Mouse (Mus musculus) right cerebral cortex, postnatal 10 days (tissue): ENCODE results near the gene Gm17334.

Experiments
- DNase-seq, 2 experiments: peaks; one replicate each; pipeline ENCODE4 v3.0.0; 2021; ENCODE audit warnings: low spot score in 2 of 2

Gene Gm17334

DNA sequence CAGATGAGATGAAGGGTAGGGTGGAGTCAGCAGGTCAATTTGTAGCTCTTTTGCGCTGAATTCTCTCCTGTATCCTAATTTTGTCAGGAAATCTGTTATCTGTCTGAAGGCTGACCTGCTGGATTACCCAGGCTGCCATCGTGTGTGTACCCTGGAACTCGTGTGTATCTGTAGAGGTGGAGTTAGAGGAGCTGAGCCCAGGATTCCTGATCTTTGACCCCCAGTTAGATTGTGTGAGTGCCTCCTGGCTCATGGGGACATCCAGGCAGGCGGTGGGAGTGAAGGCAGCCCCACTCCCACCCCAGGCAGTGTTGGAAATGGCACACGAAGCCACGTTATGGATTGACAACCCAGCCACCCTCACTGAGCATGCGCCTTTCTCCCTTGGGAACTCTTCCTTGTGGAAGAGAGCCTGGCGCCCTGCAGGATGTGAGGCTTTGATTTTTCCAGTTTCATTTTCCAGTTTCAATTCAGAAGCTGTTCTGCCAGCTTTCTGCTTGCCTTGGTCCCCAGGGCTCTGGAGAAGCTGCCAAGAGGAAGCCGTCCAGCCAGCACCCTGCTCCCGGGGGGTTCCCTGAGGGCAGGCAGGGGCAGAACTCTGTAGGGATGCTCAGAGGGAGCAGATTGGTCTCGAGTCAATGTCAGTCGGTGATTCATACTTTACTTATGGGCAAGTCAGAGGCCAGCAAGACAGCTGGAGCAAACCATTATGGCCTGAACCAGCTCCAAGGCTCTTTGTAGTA, 23.6 kb upstream of the Gm17334 start:
- DNase-seq = peak; percentile 35 to 46

GRCm38 (mm10) chr11:53795813-53796212, 22.8 kb upstream of the Gm17334 start:
- DNase-seq = no peak

GRCm38 (mm10) chr11:53794671-53795557, 21.9 kb upstream of the Gm17334 start:
- peak in 1 of 2 experiments; percentile 41 for DNase-seq

GRCm38 (mm10) chr11:53794015-53794414, 21.0 kb upstream of the Gm17334 start:
- DNase-seq = peak; percentile 52 to 55

GRCm38 (mm10) chr11:53792986-53793385, 20.0 kb upstream of the Gm17334 start:
- peak; percentile 72 to 81 for DNase-seq

DNA sequence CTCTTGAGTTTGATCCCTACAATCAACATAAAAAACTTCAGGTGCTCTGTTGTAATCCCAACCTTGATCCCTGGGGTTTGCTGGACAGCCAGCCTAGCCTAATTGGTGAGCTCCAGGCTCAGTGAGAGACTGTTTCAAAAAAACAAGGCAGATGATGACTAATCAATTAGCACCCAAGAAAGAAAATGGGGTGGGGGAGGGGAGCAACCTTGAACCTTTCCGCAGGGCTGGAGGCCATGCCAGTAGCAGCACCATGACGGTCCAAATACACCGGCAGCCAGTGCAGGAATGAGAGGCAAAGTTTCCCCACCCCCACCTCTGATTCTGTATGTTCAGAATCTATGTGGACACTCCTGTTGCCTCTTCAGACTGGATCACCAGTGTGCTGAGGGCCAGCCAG, 16.3 kb upstream of the Gm17334 start:
- no peak for DNase-seq

DNA sequence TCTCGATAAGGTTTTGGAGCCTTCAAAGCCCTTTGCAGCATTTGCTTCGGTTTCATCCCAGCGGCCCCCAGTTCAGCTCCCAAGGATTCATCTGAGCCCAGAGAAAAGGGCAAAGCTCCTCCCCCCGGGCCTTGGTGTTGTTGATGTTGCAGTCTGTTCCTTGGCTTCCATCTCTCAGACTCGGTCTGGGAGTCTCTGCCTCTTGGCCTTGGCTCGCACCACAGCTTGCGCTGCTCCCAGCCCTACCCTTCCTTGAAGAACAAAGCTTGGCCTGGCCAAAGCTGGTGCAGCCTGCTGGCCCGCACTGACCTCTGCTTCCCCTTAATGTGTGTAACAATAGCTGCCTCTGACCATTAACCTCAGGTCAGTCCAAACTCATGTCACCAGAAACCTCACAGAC, 15.2 kb upstream of the Gm17334 start:
- DNase-seq = no peak

GRCm38 (mm10) chr11:53786058-53787031, 13.4 kb upstream of the Gm17334 start:
- no peak for DNase-seq

- no peak for DNase-seq
These were observed 12.4 kb upstream of the Gm17334 start for GRCm38 (mm10) chr11:53785311-53785936.

DNA sequence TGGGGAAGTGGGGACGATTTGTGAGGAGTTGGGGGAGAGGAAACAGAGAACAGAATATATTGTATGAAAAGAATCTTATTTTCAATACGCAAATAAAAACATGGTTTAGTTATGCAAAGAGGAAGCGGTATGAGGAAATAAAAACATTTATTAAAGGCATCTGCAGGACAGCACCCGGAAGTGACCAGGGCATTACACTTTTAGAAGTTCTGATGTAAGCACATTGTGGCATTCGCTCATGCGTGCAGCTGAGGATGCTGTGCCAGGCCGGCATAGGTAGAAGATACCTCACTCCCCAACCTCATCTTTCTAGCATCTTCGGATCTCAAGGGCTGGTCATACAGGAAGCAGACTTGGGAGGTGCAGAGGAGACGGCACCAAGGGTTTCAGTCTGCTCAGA, 10.3 kb upstream of the Gm17334 start:
- no peak for DNase-seq

DNA sequence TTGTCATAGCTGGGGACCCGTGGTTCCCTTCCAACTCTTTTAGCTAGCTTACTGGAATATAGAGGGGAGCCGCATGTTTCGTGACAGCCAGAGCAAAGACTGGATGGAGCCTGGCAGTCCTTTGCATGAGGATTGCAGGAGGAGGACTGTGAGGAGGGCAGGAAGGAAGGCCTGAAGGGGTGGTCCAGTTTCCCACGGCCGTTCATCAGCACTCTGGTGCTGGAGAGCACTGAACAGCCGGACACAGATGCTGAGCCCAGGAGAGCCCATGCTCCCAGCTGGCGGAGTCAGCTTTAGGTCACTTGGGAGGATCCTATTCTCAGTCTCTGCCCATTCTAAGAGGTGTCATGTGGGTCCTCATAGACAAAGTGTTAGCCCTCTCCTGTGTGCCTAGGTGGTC, 9.0 kb upstream of the Gm17334 start:
- no peak for DNase-seq

GRCm38 (mm10) chr11:53781201-53781775, 8.3 kb upstream of the Gm17334 start:
- no peak for DNase-seq

DNA sequence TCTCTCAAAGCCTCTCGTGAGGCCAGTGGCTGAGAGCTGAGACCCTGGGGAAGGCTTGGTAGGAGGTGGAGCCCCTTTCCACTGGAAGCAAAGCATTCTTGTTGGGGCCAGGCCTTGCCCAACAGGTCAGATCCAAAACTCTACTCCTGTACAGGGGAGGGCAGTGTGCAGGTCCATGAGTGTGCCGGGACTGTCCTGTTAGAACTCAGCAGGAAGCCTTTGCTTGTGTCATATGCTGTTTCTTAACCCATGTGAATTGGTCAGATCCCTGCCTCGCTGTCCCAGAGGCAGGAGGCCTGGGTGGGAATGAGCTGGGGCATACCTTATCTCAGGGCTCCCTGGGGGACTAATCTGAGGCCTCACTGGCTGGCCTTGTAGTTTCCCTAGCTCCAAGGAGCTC, 7.3 kb upstream of the Gm17334 start:
- no peak for DNase-seq

DNA sequence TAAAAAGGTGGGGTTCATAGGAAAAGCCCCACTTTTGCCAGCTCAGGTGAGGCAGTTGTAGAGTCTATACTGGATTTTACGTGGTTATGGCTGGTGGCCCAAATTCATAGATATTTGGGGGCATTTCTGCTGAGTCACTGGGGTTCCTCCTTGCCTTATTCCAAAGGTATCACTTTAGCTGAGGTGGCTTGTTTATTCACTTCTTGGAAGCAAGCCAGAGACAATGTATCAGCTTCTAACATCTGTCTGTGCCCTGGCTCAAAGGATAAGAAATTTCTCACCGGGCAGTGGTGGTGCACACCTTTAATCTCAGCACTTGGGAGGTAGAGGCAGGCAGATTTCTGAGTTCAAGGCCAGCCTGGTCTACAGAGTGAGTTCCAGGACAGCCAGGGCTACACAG, 6.8 kb upstream of the Gm17334 start:
- no peak for DNase-seq

DNA sequence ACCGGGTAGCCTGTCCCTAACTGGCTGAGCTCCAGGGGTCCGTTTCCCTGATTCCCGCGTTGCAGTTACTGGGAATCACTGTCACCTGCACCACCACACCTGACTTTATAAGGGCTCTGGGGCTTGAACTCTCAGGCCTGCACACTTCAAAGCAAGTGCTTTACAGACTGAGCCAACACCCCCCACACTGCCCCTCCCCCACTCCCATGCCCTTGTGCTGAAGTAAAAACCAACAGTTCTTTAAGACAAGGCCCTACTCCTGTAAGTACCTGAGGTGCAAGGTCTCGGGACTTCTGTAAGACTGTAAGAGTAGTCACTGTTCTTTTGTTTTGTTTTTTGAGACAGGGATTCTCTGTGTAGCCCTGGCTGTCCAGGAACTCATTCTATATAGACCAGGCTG, 5.5 kb upstream of the Gm17334 start:
- DNase-seq = no peak

- no peak for DNase-seq
These were observed 4.7 kb upstream of the Gm17334 start for GRCm38 (mm10) chr11:53777736-53778135.

DNA sequence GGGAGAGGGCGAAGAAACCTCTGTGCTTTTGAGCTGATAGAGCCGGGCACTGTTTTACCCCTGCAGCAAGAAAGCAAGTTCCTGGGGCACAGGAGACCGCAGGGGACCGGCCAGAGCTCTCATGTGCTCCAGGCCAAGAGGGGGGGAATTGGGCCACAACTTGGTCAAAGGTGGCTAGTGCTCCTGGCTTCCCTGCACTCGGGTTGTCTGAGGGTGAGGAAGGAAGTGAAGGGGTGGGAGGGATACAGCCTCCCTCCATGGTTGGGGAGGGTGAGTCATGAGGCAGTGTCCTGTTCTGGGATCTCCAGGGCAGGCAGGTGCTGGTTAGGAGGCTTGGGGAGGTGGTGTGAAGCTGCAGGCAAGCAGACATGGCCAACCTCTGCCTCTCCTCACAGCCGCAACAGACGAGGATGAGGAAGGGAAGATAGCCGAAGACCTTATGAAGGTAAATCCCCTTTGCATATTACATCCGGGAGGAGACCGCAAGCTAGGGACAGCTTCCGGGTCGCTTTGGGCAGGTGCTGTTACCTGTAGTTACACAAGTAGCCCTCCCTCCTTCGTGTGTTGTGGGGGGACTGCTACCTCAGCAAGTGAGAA, 1.8 kb upstream of the Gm17334 start:
- DNase-seq = no peak

DNA sequence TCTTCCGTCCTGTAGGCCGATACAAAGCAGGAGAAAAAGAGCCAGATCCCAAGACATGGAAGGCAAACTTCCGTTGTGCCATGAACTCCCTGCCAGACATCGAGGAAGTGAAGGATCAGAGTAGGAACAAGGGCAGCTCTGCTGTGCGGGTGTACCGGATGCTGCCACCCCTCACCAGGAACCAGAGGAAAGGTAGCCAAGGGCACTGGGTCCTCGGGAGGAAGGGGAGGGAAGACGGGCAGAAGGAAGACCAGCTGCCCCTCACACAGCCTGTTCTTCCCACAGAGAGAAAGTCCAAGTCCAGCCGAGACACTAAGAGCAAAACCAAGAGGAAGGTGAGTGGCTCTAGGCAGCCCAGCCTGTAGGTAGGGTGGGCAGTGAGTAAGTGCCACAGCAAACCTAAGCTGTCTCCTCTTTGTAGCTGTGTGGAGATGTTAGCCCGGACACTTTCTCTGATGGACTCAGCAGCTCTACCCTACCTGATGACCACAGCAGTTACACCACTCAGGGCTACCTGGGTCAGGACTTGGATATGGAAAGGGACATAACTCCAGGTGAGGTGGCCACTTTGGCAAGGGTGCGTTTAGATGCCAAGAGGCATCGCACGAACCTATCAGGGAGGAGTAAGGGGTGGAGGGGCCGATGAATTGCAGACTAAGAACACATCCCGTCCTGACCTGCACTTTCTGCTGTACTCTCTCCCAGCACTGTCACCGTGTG, 814 bp upstream of the Gm17334 start:
- DNase-seq = no peak

DNA sequence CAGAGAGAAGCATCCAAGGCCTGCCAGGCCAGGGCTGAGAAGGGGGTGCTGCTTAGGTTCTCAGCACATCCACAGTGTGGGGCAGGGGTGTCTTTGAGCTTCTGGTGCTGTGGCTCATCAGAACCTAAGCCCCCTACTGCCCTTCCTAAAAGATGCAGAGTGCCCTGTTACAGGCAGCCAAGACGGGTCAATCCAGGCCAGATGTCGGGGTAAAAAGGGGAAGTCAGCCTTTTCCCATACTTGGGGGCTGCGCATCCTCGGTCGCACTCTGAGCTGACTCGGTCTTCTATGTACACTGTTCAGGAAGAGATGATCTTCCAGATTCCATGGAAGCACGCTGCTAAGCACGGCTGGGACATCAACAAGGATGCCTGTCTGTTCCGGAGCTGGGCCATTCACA, 451 bp downstream of the Gm17334 start:
- DNase-seq = no peak
